Mouse (Mus musculus) liver, postnatal 0 days (tissue): ENCODE measurements around the gene Cyp24a1.

Experiments
- CTCF ChIP-seq: sonication (generic); IDR thresholded peaks from 2 replicates; pipeline ENCODE4 v1.5.1; 2016; ENCODE audit warnings: antibody characterized with exemption, low read depth
- EP300 ChIP-seq: IDR thresholded peaks from 2 replicates; pipeline ENCODE4 v1.6.1; 2016; ENCODE audit warnings: antibody characterized with exemption, low read depth, mild to moderate bottlenecking

- TF ChIP-seq CTCF: no peak
- no peak for TF ChIP-seq EP300
Measured at GRCm38 (mm10) chr2:170530256-170530655, 33.3 kb upstream of the Cyp24a1 start.
